Mouse (Mus musculus) brain, embryonic 14.5 days (tissue): ENCODE data around the gene Prss36.
"Not testable (repeated sequence)": the region's sequence is repeated elsewhere in the genome, so short reads cannot be mapped to it uniquely, and the experiment has no call there.

ENCODE experiments used
- CTCF ChIP-seq: fragments of 200-500 bp; IDR thresholded peaks from 2 replicates; pipeline ENCODE4 v1.5.1; 2012; ENCODE audit warnings: inconsistent platforms, mild to moderate bottlenecking, moderate library complexity, borderline replicate concordance; ENCODE audit not compliant: insufficient read depth, insufficient read length; ENCODE audit errors: extremely low read depth
- POLR2A ChIP-seq: fragments of 200-500 bp; IDR thresholded peaks from 2 replicates; pipeline ENCODE4 v1.6.1; 2012; ENCODE audit warnings: mild to moderate bottlenecking, inconsistent platforms, borderline replicate concordance; ENCODE audit not compliant: poor library complexity, insufficient read depth, insufficient read length, severe bottlenecking; ENCODE audit errors: extremely low read depth

DNA sequence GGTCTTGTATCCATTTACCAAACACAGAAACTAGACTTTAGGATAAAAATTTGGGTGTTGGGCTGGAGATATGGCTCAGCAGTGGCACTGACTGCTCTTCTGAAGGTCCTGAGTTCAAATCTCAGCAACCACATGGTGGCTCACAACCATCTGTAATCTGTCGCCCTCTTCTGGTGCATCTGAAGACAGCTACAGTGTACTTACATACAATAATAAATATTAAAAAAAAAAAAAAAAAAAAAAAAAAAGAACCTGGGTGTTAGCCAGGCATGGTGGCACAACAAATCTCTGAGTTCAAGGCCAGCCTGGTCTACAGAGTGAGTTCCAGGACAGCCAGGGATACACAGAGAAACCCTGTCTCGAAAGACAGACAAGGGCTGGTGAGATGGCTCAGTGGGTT is 4.4 kb downstream of the Prss36 start:
- not testable (repeated sequence) for TF ChIP-seq POLR2A, CTCF
